Mouse (Mus musculus): ENCODE results near the gene Tsen2.

The Tsen2 gene

DNA sequence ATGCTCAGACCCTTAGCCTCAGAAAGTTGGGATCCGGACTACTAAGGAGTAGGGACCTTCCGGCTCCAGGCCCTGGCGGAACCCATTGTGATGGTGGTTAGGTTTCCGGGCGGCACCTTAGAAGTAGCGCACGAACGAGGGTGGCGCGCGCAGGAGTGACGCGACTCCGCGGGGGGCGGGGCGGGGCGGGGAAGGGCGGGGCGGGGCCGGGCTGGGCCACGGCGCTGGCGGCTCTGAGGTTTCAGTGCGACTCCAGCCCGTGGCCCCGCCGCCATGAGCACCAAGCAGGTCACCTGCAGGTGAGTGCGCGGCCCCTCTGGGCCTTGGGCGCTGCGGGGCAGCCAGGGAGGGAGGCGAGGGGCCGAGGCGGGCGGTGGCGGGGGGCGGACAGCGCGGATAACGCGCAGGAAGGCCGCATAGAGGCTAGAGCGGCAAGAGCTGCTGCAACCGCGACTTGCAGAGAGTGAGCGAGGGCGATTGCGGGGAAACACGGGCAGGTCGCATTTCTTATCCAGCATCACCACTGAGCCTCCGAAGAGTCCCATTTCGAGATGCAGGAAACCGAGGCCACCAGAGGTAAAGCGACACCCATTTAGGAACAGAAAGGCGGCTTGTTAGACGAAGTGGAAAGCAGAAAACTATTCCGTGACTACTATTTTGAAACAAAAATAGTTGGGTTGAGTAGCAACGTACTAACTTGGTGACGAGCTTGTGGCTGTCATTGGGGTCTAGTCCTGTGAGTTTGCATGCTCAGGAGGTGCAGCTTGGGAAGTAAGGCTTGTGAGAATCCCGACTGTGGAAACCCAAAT is 57.5 kb downstream of the Tsen2 start, which contains the start of gene Mkrn2:
Gene Mkrn2 (plus strand): TSS at position 188 of the 809 bp plus-strand sequence.
- peak; percentile 88 for DNase-seq (ENCODE audit: low read depth, low spot score)

DNA sequence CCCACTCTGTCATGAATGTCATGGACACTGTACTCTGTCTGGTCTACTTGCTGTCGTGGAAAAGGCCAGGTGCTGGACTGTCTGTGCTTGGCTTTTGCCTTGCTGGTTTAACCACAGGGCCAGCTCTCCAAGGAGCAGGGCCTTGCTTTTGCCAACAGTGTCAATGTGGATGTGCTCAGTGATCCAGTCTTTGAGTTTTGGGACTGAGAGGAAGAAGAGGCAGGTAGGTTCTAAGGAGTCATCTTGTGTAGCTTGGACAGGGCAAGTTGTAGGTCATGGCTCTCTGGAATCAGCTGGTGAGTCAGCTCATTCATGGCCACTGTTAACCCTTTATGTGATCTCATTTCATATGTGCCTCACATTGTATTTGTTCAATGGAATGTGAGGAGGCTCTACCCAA is 62.0 kb downstream of the Tsen2 start:
- no peak for DNase-seq (ENCODE audit: low read depth, low spot score)

DNA sequence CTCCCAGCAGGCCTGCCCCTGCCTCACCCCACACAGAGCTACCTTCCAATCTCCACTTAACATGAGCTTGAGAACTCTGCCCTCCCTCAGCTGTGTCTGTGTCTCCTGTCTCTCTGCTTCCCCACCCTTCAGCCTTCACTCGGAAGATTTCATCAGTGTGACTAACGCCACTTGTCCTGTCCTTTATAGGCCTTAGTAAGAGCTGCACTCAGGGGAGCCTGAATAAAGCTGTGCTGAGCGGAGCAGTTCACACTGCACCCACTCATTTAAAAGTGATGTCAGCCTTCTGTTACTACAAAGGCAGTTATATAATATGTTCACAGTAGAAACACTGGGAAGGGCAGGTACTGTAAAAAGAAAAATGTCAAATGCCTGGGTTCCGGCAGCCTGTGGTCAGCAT is 63.0 kb downstream of the Tsen2 start:
- no peak for DNase-seq (ENCODE audit: low read depth, low spot score)

GRCm38 (mm10) chr6:115609121-115609520 is 64.7 kb downstream of the Tsen2 start:
- DNase-seq (ENCODE audit: low read depth, low spot score), result peak; percentile 57

- no peak for DNase-seq (ENCODE audit: low read depth, low spot score)
These were observed 65.8 kb downstream of the Tsen2 start for GRCm38 (mm10) chr6:115610301-115610700.

DNA sequence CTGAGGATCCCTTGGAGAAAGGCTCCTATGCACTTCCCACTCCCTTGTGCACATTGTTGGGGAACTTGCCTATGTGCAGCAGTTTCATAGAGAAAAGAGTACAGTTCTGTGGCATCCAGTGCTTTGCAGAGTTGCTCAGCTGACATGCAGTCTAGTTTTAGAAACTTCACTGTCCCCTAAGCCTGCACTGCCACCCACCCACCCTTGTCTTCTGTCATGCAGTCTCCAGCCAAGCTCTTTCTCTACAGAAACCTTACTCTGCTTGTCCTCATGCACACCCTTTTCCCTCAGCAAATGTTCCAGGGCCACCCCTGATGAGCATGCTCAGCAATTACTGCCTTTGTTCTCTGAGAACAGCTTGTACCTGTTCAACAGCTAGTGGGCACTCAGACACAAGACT is 69.3 kb downstream of the Tsen2 start:
- no peak for DNase-seq (ENCODE audit: low read depth, low spot score)

- DNase-seq (ENCODE audit: low read depth, low spot score), result no peak
These were observed 71.5 kb downstream of the Tsen2 start for GRCm38 (mm10) chr6:115615983-115616382.

GRCm38 (mm10) chr6:115619818-115620217 is 75.4 kb downstream of the Tsen2 start:
- DNase-seq (ENCODE audit: low read depth, low spot score), result peak; percentile 31

DNA sequence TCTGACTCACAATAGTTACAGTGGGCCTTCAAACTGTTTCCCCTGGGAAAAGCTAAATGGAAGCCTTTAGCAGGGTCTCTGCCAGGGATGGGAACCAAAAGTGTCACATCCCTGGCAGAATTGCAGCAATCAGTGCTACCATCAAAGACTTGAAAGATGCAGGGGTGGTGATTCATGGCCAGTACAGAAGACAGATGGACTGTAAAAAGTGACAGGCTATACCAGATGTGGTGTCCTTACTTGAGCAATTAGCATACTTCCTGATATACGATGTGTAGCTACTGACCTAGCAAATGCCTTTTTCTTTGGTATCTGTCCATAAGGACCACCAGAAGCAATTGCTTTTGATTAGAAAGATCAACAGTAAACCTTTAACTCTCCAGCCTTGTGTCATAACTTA is 76.5 kb downstream of the Tsen2 start:
- no peak for DNase-seq (ENCODE audit: low read depth, low spot score)

DNA sequence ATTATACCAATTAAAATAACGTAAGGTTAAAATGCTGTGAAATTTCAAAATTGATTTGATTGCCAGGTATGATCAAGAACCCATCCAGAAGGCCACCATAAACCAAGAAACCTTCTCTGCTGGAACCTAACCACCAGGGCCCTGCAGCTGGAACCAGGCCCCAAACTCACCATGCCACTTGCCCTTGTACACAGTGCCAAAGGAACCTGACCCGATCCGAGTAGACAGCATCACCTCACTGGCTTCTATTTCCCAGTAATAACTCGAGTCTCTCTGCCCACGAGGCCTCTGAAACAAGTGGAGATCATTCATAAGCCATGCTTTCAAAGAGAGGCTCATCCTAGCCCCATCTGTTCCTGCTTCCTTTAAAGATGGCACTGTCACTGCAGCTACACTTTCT is 81.7 kb downstream of the Tsen2 start:
- DNase-seq (ENCODE audit: low read depth, low spot score), result no peak

Data from CD4-positive helper T cell, adult 2 months (primary cell).